Mouse (Mus musculus): ENCODE measurements around the gene Hba-a1. TPM values are rescaled to one million over a fixed set of nuclear protein-coding genes. Genes with fewer than 3 reads are reported as not detected.
"Not testable (repeated sequence)": the region's sequence is repeated elsewhere in the genome, so short reads cannot be mapped to it uniquely, and the experiment has no call there.

The Hba-a1 gene
- polyA plus RNA-seq (2012): 387,305 and 409,151 TPM in 2 replicates

GRCm38 (mm10) chr11:32283091-32283777, at the start of gene Hba-a1:
Hba-a1 (plus strand) TSS chr11:32283511.
- H3K9me3 ChIP-seq (ENCODE audit: control insufficient read depth, low read length): not testable (repeated sequence)
- Histone ChIP-seq H3K4me1 (ENCODE audit: control insufficient read depth) (peaks cover 66% of the 10 kb centered on the region), H3K4me3 (replicated peaks) (peak within 1 kb of the TSS; percentile 67), H3K27me3 (ENCODE audit: control insufficient read depth) (peaks cover 12% of the 10 kb centered on the region), H3K36me3 (ENCODE audit: control insufficient read depth) (peaks cover 34% of the 10 kb centered on the region)

- Histone ChIP-seq H3K4me1 (ENCODE audit: control insufficient read depth) (peaks cover 62% of the 10 kb centered on the region), H3K27me3 (ENCODE audit: control insufficient read depth) (no peaks in the 10 kb centered on the region), H3K36me3 (ENCODE audit: control insufficient read depth) (peaks cover 100% of the 10 kb centered on the region), H3K4me3 (replicated peaks) (no peak overlapping the region), H3K9me3 (ENCODE audit: control insufficient read depth, low read length) (no peaks in the 10 kb centered on the region)
- TF ChIP-seq TAL1 (IDR thresholded peaks at IDR 0.05; ENCODE audit: low read length) (no peak), GATA1 (IDR thresholded peaks at IDR 0.05; ENCODE audit: low read length) (no peak)
These were observed 49.4 kb upstream of the Hba-a1 start for GRCm38 (mm10) chr11:32233895-32234294.

GRCm38 (mm10) chr11:32234816-32235485, 48.4 kb upstream of the Hba-a1 start:
- TF ChIP-seq TAL1 (IDR thresholded peaks at IDR 0.05; ENCODE audit: low read length) (no peak), GATA1 (IDR thresholded peaks at IDR 0.05; ENCODE audit: low read length) (no peak)
- no peaks in the 10 kb centered on the region for H3K9me3 ChIP-seq (ENCODE audit: control insufficient read depth, low read length)
- peaks cover 63% of the 10 kb centered on the region for H3K4me1 ChIP-seq (ENCODE audit: control insufficient read depth)
- H3K4me3 ChIP-seq (replicated peaks): no peak overlapping the region
- no peaks in the 10 kb centered on the region for H3K27me3 ChIP-seq (ENCODE audit: control insufficient read depth)
- H3K36me3 ChIP-seq (ENCODE audit: control insufficient read depth): peaks cover 100% of the 10 kb centered on the region

DNA sequence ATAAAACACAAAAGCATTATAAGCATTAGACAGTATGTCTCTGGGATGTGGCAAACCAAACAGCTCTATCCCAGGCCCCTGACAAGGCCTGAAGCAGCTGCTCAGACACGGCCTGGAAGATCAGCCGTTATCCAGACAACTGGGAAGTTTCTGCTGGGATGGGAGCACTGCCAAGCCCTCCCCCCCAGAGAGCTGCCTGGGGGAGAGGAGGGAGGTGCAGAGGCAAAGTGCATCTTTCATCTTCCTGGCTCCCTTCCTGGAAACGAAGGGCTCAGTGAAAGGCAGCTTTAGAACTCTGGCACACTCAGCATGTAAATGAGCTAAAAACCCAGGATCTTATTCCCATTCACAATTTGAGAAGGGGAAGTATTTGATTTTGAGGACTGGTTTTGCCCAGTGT, 47.7 kb upstream of the Hba-a1 start:
- TF ChIP-seq TAL1 (IDR thresholded peaks at IDR 0.05; ENCODE audit: low read length): no peak
- TF ChIP-seq GATA1 (IDR thresholded peaks at IDR 0.05; ENCODE audit: low read length): no peak
- no peak overlapping the region for H3K4me3 ChIP-seq (replicated peaks)
- no peaks in the 10 kb centered on the region for H3K9me3 ChIP-seq (ENCODE audit: control insufficient read depth, low read length)
- H3K4me1 ChIP-seq (ENCODE audit: control insufficient read depth): peaks cover 63% of the 10 kb centered on the region
- no peaks in the 10 kb centered on the region for H3K27me3 ChIP-seq (ENCODE audit: control insufficient read depth)
- H3K36me3 ChIP-seq (ENCODE audit: control insufficient read depth): peaks cover 100% of the 10 kb centered on the region

- Histone ChIP-seq H3K9me3 (ENCODE audit: control insufficient read depth, low read length) (no peaks in the 10 kb centered on the region), H3K36me3 (ENCODE audit: control insufficient read depth) (peaks cover 100% of the 10 kb centered on the region), H3K4me3 (replicated peaks) (no peak overlapping the region), H3K4me1 (ENCODE audit: control insufficient read depth) (peaks cover 66% of the 10 kb centered on the region), H3K27me3 (ENCODE audit: control insufficient read depth) (no peaks in the 10 kb centered on the region)
- no peak for TF ChIP-seq GATA1 (IDR thresholded peaks at IDR 0.05; ENCODE audit: low read length)
- TF ChIP-seq TAL1 (IDR thresholded peaks at IDR 0.05; ENCODE audit: low read length): no peak
These were observed 47.2 kb upstream of the Hba-a1 start for GRCm38 (mm10) chr11:32236132-32236531.

DNA sequence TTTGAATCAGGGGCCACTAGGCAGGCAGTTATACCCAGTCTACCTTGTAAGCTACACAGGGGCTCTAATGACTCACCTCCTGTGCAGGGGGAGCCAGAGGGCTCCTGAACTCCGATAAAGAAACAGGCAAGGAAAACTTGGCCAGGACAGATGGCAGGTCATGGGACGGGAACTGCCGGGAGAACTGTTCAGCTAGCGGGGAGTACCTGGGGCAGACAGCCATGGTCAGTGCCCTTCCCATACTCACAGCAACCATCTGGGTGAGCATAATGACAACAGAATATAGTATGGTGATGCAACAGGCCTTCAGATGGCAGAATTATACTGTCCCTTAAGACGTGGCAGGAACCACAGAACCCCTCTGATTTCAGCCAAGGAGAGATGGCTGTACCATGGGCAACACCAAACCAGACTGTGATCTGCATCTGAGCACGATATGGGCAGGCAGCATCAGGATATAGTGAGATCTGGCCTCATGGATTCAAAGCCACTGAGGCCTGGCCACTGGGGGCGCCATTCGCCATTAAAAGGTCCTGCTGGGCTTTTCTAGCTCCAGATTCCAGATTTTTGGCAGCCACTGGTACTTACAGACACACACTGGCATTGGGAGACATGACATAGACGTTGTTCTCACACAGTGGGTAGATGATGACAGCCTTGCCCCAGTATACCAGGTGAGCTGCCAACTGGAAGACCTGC, 46.5 kb upstream of the Hba-a1 start:
- TF ChIP-seq GATA1 (IDR thresholded peaks at IDR 0.05; ENCODE audit: low read length) (no peak), TAL1 (IDR thresholded peaks at IDR 0.05; ENCODE audit: low read length) (no peak)
- H3K36me3 ChIP-seq (ENCODE audit: control insufficient read depth): peaks cover 100% of the 10 kb centered on the region
- H3K4me1 ChIP-seq (ENCODE audit: control insufficient read depth): peaks cover 72% of the 10 kb centered on the region
- H3K9me3 ChIP-seq (ENCODE audit: control insufficient read depth, low read length): no peaks in the 10 kb centered on the region
- H3K27me3 ChIP-seq (ENCODE audit: control insufficient read depth): no peaks in the 10 kb centered on the region
- H3K4me3 ChIP-seq (replicated peaks): peak overlapping the region; percentile 28

DNA sequence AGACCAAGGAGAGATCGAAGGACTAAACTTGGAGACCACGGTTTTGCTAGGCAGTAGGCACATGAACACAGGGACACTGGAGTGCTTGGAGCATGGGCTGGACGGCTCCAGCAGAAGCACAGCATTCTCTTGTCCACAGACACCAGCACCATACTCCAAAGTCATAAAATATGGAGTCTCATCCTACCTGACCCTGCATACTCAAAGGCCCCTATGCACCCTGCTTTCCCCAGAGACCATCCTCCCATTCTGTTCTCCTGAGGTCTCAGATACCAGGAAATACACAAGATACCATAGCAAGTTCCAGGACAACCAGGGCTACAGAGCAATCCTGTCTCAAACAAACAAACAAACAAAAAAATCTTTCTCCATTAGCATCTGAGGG, 45.9 kb upstream of the Hba-a1 start:
- H3K27me3 ChIP-seq (ENCODE audit: control insufficient read depth): no peaks in the 10 kb centered on the region
- TF ChIP-seq GATA1 (IDR thresholded peaks at IDR 0.05; ENCODE audit: low read length): no peak
- no peak for TF ChIP-seq TAL1 (IDR thresholded peaks at IDR 0.05; ENCODE audit: low read length)
- H3K4me1 ChIP-seq (ENCODE audit: control insufficient read depth): peaks cover 77% of the 10 kb centered on the region
- peaks cover 100% of the 10 kb centered on the region for H3K36me3 ChIP-seq (ENCODE audit: control insufficient read depth)
- H3K4me3 ChIP-seq (replicated peaks): peak overlapping the region; percentile 28
- H3K9me3 ChIP-seq (ENCODE audit: control insufficient read depth, low read length): no peaks in the 10 kb centered on the region

GRCm38 (mm10) chr11:32238093-32238860, 45.0 kb upstream of the Hba-a1 start:
- no peak for TF ChIP-seq TAL1 (IDR thresholded peaks at IDR 0.05; ENCODE audit: low read length)
- no peak for TF ChIP-seq GATA1 (IDR thresholded peaks at IDR 0.05; ENCODE audit: low read length)
- H3K4me3 ChIP-seq (replicated peaks): peak overlapping the region; percentile 15
- H3K36me3 ChIP-seq (ENCODE audit: control insufficient read depth): peaks cover 100% of the 10 kb centered on the region
- H3K9me3 ChIP-seq (ENCODE audit: control insufficient read depth, low read length): no peaks in the 10 kb centered on the region
- no peaks in the 10 kb centered on the region for H3K27me3 ChIP-seq (ENCODE audit: control insufficient read depth)
- H3K4me1 ChIP-seq (ENCODE audit: control insufficient read depth): peaks cover 85% of the 10 kb centered on the region

- Histone ChIP-seq H3K27me3 (ENCODE audit: control insufficient read depth) (no peaks in the 10 kb centered on the region), H3K4me1 (ENCODE audit: control insufficient read depth) (peaks cover 99% of the 10 kb centered on the region), H3K4me3 (replicated peaks) (no peak overlapping the region), H3K36me3 (ENCODE audit: control insufficient read depth) (peaks cover 98% of the 10 kb centered on the region), H3K9me3 (ENCODE audit: control insufficient read depth, low read length) (no peaks in the 10 kb centered on the region)
- no peak for TF ChIP-seq GATA1 (IDR thresholded peaks at IDR 0.05; ENCODE audit: low read length)
- TF ChIP-seq TAL1 (IDR thresholded peaks at IDR 0.05; ENCODE audit: low read length): no peak
These were observed 41.9 kb upstream of the Hba-a1 start for GRCm38 (mm10) chr11:32241391-32241790.
